Mouse (Mus musculus): Measurements from ENCODE around the gene Tlk1.

Gene Tlk1

GRCm38 (mm10) chr2:70790246-70790645, 35.3 kb downstream of the Tlk1 start:
- DNase-seq (ENCODE audit: low spot score) = no peak

DNA sequence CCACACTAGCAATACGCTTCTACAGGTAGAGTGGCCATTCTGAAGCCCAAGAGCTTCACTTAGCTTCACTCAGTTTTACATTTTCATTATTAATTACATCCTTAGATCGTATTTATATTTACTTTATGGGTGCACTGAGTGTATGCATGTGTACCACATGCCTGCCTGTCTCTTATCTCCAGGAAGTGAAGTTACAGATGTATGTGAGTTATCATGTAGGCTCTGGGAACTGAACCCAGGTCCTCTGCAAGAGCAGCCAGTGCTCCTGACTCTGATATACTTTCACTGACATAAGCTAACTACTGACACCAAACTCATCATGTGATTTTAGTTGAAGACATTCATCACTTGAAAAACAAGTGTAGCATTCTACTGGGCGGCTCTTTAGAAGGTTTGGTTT, 36.2 kb downstream of the Tlk1 start:
- DNase-seq (ENCODE audit: low spot score) = no peak

DNA sequence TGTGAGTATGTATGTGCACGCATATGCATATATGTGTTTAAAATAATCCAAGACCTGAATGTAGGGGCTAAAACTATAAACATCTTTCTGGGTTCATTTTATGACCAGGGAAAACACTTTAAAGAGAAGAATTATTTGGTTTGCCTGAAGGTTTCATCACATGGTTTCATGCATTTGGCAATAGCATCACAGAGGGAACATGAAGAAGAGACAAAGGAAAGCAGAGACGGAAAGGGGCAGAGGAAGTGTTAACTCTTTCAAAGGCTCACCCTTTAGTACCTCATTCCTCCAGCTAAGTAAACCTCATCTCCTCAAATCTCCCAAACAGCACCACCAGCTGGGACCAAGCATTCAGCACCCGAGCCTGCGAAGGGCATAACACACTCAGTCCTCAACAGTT, 41.1 kb downstream of the Tlk1 start:
- no peak for DNase-seq (ENCODE audit: low spot score)

DNA sequence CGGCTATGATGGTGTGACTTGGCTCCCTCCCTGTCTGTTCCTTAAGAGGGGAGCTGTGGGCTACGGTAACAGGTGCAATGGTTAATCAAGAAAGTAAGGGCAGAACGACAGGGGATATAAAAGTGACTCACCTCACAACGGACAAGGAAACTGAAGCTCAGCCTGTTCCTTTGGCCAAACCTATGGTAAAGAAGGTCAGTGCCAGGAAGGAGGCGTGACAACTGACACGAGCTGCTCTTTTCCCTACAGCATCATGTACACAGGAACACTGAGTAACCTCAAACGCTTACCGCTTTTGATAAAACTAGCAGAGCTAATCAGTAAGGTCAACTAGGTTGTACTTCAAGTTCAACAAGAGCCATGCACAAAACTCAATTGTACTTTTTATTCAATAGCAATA, 42.0 kb downstream of the Tlk1 start:
- DNase-seq (ENCODE audit: low spot score) = no peak

- no peak for DNase-seq (ENCODE audit: low spot score)
Measured at GRCm38 (mm10) chr2:70779634-70780033, 45.9 kb downstream of the Tlk1 start.

DNA sequence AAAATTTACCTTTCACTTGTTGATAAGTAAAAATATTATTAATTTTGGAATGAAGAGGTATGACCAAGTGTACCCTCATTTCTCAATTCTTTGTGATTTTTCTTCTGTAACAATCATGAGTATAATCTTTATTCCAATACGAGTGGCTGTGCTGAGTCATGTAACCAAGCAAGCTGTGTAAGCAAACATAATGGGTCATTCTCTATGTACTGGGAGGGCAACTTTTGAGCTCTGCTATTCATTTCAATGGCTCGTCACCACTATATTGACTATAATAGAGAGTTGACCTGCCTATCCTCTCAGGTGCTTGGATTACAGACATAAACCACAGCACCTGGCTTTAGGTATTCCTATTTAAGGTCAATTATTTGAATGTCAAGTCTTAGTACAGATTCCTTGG, 48.8 kb downstream of the Tlk1 start:
- no peak for DNase-seq (ENCODE audit: low spot score)

DNA sequence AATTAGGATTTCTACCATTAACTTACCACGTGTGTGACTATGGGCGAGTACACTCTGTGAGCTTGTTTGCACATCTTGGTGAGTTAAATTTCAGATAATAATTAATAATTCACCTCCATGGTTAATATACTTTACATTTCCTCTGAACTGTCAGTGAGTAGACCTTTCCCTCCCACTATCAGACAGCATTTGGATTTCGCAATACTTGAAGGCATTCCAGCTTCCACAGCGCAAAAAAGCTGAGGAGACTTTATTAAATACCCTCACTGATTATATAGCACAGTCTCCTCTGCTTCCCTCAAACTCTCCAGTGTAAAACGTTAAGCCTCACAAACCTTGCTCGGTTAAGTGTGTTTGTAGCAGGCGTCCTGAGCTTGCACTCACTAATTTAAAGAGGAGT, 60.8 kb downstream of the Tlk1 start:
- no peak for DNase-seq (ENCODE audit: low spot score)

- no peak for DNase-seq (ENCODE audit: low spot score)
Measured at GRCm38 (mm10) chr2:70762741-70763140, 62.8 kb downstream of the Tlk1 start.

GRCm38 (mm10) chr2:70752149-70752548, 73.4 kb downstream of the Tlk1 start:
- no peak for DNase-seq (ENCODE audit: low spot score)

DNA sequence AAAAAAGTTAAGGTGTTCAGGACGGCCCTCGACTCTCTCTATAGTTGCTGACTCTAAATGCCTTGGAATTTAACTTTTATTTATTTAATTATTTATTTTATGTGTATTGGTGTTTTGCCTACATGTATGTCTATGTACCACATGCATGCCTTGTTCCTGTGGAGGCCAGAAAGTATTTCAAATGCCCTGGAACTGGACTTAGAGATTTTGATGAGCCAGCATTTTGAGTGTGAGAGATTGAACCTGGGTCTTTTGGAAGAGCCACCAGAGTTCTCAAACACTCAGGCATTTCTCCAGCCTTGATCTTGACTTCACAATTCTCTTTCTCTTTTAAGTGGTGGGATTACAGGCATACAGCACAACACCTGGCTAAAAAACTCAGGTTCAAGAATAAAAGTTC, 73.9 kb downstream of the Tlk1 start:
- no peak for DNase-seq (ENCODE audit: low spot score)

DNA sequence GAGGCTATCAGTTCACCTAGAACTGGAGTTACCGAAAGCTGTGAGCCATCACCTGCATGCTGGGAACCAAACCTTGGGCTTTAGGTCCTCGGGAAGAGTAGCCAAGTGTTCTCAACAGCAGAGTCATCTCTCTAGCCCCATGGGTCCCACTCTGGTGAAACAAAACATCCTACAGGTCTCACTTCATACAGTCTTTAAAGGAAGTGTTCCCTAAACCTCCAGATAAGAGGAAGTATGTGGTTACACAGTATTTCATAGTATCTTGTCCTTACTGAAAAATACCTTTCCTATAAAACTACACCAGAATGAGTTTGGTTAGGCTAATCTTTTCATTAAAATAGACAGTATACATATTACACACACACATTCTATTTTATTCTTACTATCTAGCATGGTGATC, 82.9 kb downstream of the Tlk1 start:
- no peak for DNase-seq (ENCODE audit: low spot score)

- no peak for DNase-seq (ENCODE audit: low spot score)
Measured at GRCm38 (mm10) chr2:70741901-70742300, 83.6 kb downstream of the Tlk1 start.

GRCm38 (mm10) chr2:70736008-70736407, 89.5 kb downstream of the Tlk1 start:
- no peak for DNase-seq (ENCODE audit: low spot score)

- DNase-seq (ENCODE audit: low spot score) = no peak
Measured at GRCm38 (mm10) chr2:70735534-70735933, 90.0 kb downstream of the Tlk1 start.

- DNase-seq (ENCODE audit: low spot score) = no peak
Measured at GRCm38 (mm10) chr2:70727089-70727488, 98.4 kb downstream of the Tlk1 start.

- no peak for DNase-seq (ENCODE audit: low spot score)
Measured at GRCm38 (mm10) chr2:70723610-70724243, 101.8 kb downstream of the Tlk1 start.

DNA sequence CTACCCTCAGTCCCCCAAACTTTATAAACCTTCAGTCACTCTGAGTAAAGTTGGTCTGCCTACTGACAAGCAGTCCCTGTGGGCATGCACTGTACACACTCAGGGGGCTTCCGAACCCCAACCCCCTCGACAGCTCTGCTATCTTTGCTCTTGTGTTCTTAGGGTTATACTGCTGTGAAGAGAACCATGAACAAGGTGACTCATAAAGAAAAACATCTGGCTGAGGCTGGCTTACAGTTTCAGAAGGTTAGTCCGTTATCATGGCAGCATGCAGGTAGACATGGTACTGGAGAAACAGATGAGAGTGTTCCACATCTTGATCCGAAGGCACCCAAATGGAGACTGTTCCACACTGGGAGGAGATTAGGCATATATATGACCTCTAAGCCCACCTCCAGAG, 114.7 kb downstream of the Tlk1 start:
- DNase-seq (ENCODE audit: low spot score) = no peak

DNA sequence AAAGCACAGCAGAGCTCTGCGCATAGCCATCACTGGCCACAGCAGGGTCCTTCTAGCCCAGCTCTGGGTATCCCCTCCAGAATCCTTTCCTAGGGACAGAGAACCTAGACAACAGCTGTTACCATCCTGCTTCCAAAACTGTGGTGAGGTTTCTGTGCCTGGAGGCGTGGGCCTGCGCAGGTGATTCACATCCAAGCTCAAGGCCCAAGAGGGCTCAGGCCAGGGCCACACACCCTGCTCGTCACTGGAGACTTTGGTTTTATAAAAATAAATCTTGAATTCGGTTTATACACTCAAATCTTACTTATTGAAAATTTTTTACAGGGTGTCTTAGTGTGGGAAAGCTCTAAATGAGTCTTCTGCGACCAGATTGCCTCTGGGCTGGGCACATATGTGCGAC, 115.3 kb downstream of the Tlk1 start:
- DNase-seq (ENCODE audit: low spot score) = no peak

GRCm38 (mm10) chr2:70708986-70709730, 116.4 kb downstream of the Tlk1 start:
- DNase-seq (ENCODE audit: low spot score) = no peak

GRCm38 (mm10) chr2:70702403-70702802, 123.1 kb downstream of the Tlk1 start:
- no peak for DNase-seq (ENCODE audit: low spot score)

GRCm38 (mm10) chr2:70701571-70701970, 124.0 kb downstream of the Tlk1 start:
- no peak for DNase-seq (ENCODE audit: low spot score)

GRCm38 (mm10) chr2:70700851-70701250, 124.7 kb downstream of the Tlk1 start:
- no peak for DNase-seq (ENCODE audit: low spot score)

GRCm38 (mm10) chr2:70695712-70696111, 129.8 kb downstream of the Tlk1 start:
- no peak for DNase-seq (ENCODE audit: low spot score)

GRCm38 (mm10) chr2:70690195-70690594, 135.3 kb downstream of the Tlk1 start:
- no peak for DNase-seq (ENCODE audit: low spot score)
